Mouse (Mus musculus) midbrain, embryonic 10.5 days (tissue): ENCODE measurements around the gene Kcnk3. TPM values are rescaled to one million over a fixed set of nuclear protein-coding genes. Genes with fewer than 3 reads are reported as not detected.

Source experiments
- DNase-seq: peaks from one replicate; pipeline ENCODE4 v3.0.0-alpha.2; 2017; ENCODE audit warnings: low spot score
- H3K27ac ChIP-seq: fragments of 300-500 bp; sonication (generic); replicated peaks from 2 replicates; pipeline ENCODE4 v1.5.1; 2016; ENCODE audit warnings: mild to moderate bottlenecking
- H3K27me3 ChIP-seq: fragments of 300-500 bp; sonication (generic); 2 replicates; pipeline ENCODE4 v1.6.1; 2016; ENCODE audit warnings: low read depth, mild to moderate bottlenecking; ENCODE audit not compliant: poor library complexity, severe bottlenecking
- H3K36me3 ChIP-seq: fragments of 300-500 bp; sonication (generic); 2 replicates; pipeline ENCODE4 v1.6.1; 2016; ENCODE audit warnings: mild to moderate bottlenecking, moderate library complexity
- H3K4me1 ChIP-seq: fragments of 300-500 bp; sonication (generic); 2 replicates; pipeline ENCODE4 v1.6.1; 2016
- H3K4me3 ChIP-seq: fragments of 300-500 bp; sonication (generic); 2 replicates; pipeline ENCODE4 v1.5.1; 2016; ENCODE audit warnings: mild to moderate bottlenecking, moderate library complexity
- H3K9me3 ChIP-seq: fragments of 300-500 bp; sonication (generic); replicated peaks from 2 replicates; pipeline ENCODE4 v1.6.1; 2016; ENCODE audit warnings: mild to moderate bottlenecking
- WGBS: fragments of 180-500 bp; shearing (Covaris S2); methylation state at CpG from one replicate; pipeline ENCODE4 v1.1.7; 2016; 5-methylcytosine and 5-hydroxymethylcytosine counted together
- microRNA-seq: library from miRNA; unstranded; fragments of <30 nt; microRNA quantifications from one replicate; pipeline ENCODE4, GENCODE M21; 2017
- polyA plus RNA-seq: library from polyadenylated mRNA; unstranded; fragments of >200 nt; fragmentation: Nextera tagmentation; extraction: Ambion mirVana; gene quantifications from 2 replicates; pipeline ENCODE4 v1.2.1, GENCODE M21; 2016

Gene Kcnk3
- polyA plus RNA-seq, 1 experiment from 2014 or later: 0.12 TPM

DNA sequence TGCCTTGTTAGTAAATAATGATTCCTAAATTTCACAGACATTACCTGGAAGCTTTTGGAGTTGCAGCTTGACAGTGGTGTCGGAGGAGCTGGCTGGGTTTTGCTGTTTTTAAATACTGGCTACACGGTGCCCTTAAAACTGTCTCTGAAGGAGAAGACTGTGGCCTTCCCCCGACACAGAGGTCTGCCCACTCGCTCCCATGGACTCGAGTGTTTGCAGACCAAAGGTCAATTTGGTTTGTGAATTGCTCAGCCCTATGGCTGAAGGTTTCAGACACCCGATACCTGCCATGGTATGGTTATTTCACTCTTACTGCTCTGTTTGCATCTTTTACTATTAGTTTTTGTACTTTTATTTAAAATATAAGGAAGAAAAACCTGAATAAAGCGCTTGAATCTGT, 86.0 kb downstream of the Kcnk3 start:
- 86% methylated on average over 7 of the region's 7 CpGs for WGBS
- Histone ChIP-seq H3K27me3 (no peaks in the 10 kb centered on the region), H3K4me1 (peaks cover 6% of the 10 kb centered on the region), H3K4me3 (no peak overlapping the region), H3K36me3 (peaks cover 97% of the 10 kb centered on the region), H3K9me3 (no peaks in the 10 kb centered on the region), H3K27ac (no peak overlapping the region)
- no peak for DNase-seq

Small RNA genes lying within 50 kb of the gene (microRNA-seq; reads per million reads assigned to microRNA genes)
- not detected for gene Mir5625

Other genes starting within 250 kb of the Kcnk3 start
- 0.05 and 0.29 TPM in 2 replicates for gene Otof, start 126.2 kb upstream of the Kcnk3 start, polyA plus RNA-seq
- not detected in 2 replicates for gene 1700001C02Rik, start 122.1 kb upstream of the Kcnk3 start, polyA plus RNA-seq
- gene Cib4, start 42.3 kb upstream of the Kcnk3 start, polyA plus RNA-seq: not detected in 2 replicates
- 26.7 and 30.3 TPM in 2 replicates for gene Slc35f6, start 59.8 kb downstream of the Kcnk3 start, polyA plus RNA-seq
- 413 and 444 TPM in 2 replicates for gene Cenpa, start 78.6 kb downstream of the Kcnk3 start, polyA plus RNA-seq
- gene Dpysl5, start 123.4 kb downstream of the Kcnk3 start, polyA plus RNA-seq: 90.7 and 126 TPM in 2 replicates
- gene Mapre3, start 226.5 kb downstream of the Kcnk3 start, polyA plus RNA-seq: 22.9 and 38.2 TPM in 2 replicates